8 mouse cellular contexts compared by ENCODE assay signal in the genomic region with DNA sequence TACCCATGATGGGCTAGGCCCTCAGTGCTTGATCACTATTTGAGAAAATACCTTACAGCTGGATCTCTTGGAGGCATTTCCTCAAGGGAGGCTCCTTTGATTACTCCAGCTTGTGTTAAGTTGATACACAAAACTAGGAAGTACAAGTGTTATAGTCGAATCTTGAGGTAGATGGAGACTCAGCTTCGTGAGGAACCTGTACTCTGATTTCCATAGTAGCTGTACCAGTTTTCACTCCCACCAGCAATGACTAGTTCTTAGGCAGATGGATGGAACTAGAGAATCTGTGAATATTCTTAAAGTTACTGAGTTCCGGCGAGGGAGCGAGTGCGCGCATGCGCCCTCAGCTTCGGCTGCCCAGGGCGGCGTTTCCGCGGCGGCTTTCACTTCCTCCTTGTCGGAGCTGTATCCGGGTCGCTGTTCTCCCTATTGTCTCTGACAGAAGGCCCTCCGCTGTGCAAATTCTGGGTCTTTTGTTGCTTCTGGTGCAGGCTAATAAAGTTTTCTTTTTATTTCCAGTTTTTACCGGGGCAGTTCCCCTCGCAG. TPM values are rescaled to one million over a fixed set of nuclear protein-coding genes. Genes with fewer than 3 reads are reported as not detected.
DNase-seq lines count a peak whose midpoint lies in the region; ATAC-seq and TF ChIP-seq lines count a peak whose summit lies in the region.

No protein-coding gene starts in this region.

- peaks cover 2% of the 10 kb centered on the region; the same call in 1 of the 2 replicates for H3K4me1 ChIP-seq in brown adipose tissue, adult 24 weeks (ENCODE audit: control insufficient read depth, insufficient read depth, insufficient read length, low read length)
- peaks cover 21% of the 10 kb centered on the region for H3K4me1 ChIP-seq in heart, embryonic 15.5 days (replicated peaks)
- H3K4me1 ChIP-seq in liver, embryonic 14.5 days (replicated peaks; ENCODE audit: control insufficient read depth in 2 of 2, insufficient read depth in 2 of 2, low read length in 1 of 2), result peaks cover 9% of the 10 kb centered on the region in 2 experiments
- peaks cover 35% of the 10 kb centered on the region for H3K4me1 ChIP-seq in neural tube, embryonic 13.5 days (replicated peaks)
- no peaks in the 10 kb centered on the region for H3K4me1 ChIP-seq in testis, adult 2 months (ENCODE audit: control insufficient read depth, insufficient read depth, low read length)

- DNase-seq in fibroblast of lung, adult 2 months (ENCODE audit: low read depth), result peak; percentile 73
- peak; percentile 91 to 94 for DNase-seq in kidney, postnatal 25 days
- peak; percentile 65 to 67 (median 66) for DNase-seq in liver, embryonic 14.5 days (ENCODE audit: low read depth in 3 of 3, low spot score in 3 of 3)

- peak overlapping the region; percentile 84 for H3K9ac ChIP-seq in heart, embryonic 15.5 days
- H3K9ac ChIP-seq in liver, embryonic 14.5 days (replicated peaks), result peak overlapping the region; percentile 98
- H3K9ac ChIP-seq in neural tube, embryonic 13.5 days, result peak overlapping the region; percentile 99

- H3K4me3 ChIP-seq in brown adipose tissue, adult 24 weeks (ENCODE audit: insufficient read depth, low read depth, low read length), result peak overlapping the region; percentile 89
- peak overlapping the region; percentile 77 for H3K4me3 ChIP-seq in heart, embryonic 15.5 days
- H3K4me3 ChIP-seq in liver, embryonic 14.5 days (ENCODE audit: insufficient read depth in 1 of 2, low read depth in 2 of 2, low read length in 2 of 2), result peak overlapping the region; percentile 88 to 97
- H3K4me3 ChIP-seq in neural tube, embryonic 13.5 days, result peak overlapping the region; percentile 80
- H3K4me3 ChIP-seq in testis, adult 2 months (ENCODE audit: control insufficient read depth, low read depth, low read length), result peak overlapping the region; percentile 93

- peak overlapping the region; percentile 72 for H3K4me2 ChIP-seq in heart, embryonic 15.5 days
- peak overlapping the region; percentile 91 for H3K4me2 ChIP-seq in liver, embryonic 14.5 days (ENCODE audit: low read depth)
- H3K4me2 ChIP-seq in neural tube, embryonic 13.5 days, result peak overlapping the region; percentile 74

- no peak for TF ChIP-seq EP300 in liver, embryonic 14.5 days (IDR thresholded peaks at IDR 0.05; ENCODE audit: low read depth)

- no peaks in the 10 kb centered on the region for H3K27me3 ChIP-seq in heart, embryonic 15.5 days
- H3K27me3 ChIP-seq in liver, embryonic 14.5 days (ENCODE audit: control insufficient read depth, insufficient read depth, low read length), result no peaks in the 10 kb centered on the region
- H3K27me3 ChIP-seq in neural tube, embryonic 13.5 days, result no peaks in the 10 kb centered on the region
- no peaks in the 10 kb centered on the region for H3K27me3 ChIP-seq in testis, adult 2 months (ENCODE audit: control insufficient read depth, insufficient read depth, low read length)

- 0 out of 2 replicates have a peak, but pooled peaks cover 8% of the 10 kb centered on the region for H3K36me3 ChIP-seq in heart, embryonic 15.5 days
- no peaks in the 10 kb centered on the region; the same call in 1 of the 2 replicates for H3K36me3 ChIP-seq in liver, embryonic 14.5 days (replicated peaks; ENCODE audit: control insufficient read depth, insufficient read depth, low read depth)
- H3K36me3 ChIP-seq in neural tube, embryonic 13.5 days, result peaks cover 9% of the 10 kb centered on the region; the same call in 1 of the 2 replicates
- no peaks in the 10 kb centered on the region for H3K36me3 ChIP-seq in testis, adult 2 months (ENCODE audit: control insufficient read depth, insufficient read depth, low read length)

- H3K9me3 ChIP-seq in heart, embryonic 15.5 days (replicated peaks), result no peaks in the 10 kb centered on the region
- H3K9me3 ChIP-seq in liver, embryonic 14.5 days (ENCODE audit: control insufficient read depth, low read length), result no peaks in the 10 kb centered on the region
- H3K9me3 ChIP-seq in neural tube, embryonic 13.5 days, result no peaks in the 10 kb centered on the region

- WGBS in heart, embryonic 15.5 days, result under 1% methylated on average over 20 of the region's 20 CpGs
- under 1% methylated on average over 20 of the region's 20 CpGs for WGBS in liver, embryonic 14.5 days (ENCODE audit: insufficient replicate concordance)
- under 1% methylated on average over 20 of the region's 20 CpGs for WGBS in neural tube, embryonic 13.5 days

- ATAC-seq in CD4-positive, CD25-positive, alpha-beta regulatory T cell, adult 4 months, result peak; percentile 98
- peak; percentile 95 for ATAC-seq in heart, embryonic 15.5 days (replicated peaks; ENCODE audit: insufficient number of reproducible peaks, insufficient read depth, low FRiP score, low read depth)
- ATAC-seq in liver, embryonic 14.5 days (ENCODE audit: insufficient read depth), result peak; percentile 92
- peak; percentile 96 for ATAC-seq in neural tube, embryonic 13.5 days (ENCODE audit: low read depth)

- H3K27ac ChIP-seq in brown adipose tissue, adult 24 weeks (replicated peaks; ENCODE audit: low read depth, low read length), result peak overlapping the region; percentile 68
- peak overlapping the region; percentile 91 for H3K27ac ChIP-seq in heart, embryonic 15.5 days
- peak overlapping the region; percentile 73 for H3K27ac ChIP-seq in liver, embryonic 14.5 days
- peak overlapping the region; percentile 99 for H3K27ac ChIP-seq in neural tube, embryonic 13.5 days (replicated peaks)
- peak overlapping the region; percentile 77 for H3K27ac ChIP-seq in testis, adult 2 months (ENCODE audit: control insufficient read depth, insufficient read depth, low read depth, low read length)

- TF ChIP-seq CTCF in liver, embryonic 14.5 days (IDR thresholded peaks at IDR 0.05; ENCODE audit: low read depth), result no peak
- TF ChIP-seq CTCF in testis, adult 2 months (IDR thresholded peaks at IDR 0.05; ENCODE audit: control insufficient read depth, insufficient read depth, insufficient replicate concordance, low read depth, low read length), result no peak

- TF ChIP-seq POLR2A in testis, adult 2 months (IDR thresholded peaks at IDR 0.05; ENCODE audit: control insufficient read depth, low read depth, low read length), result peak; percentile 84

RNA-seq across cellular contexts. Expression of gene Phf14, which starts 18.0 kb away (rescaled TPM):
- 10 to 100 TPM; 39.5 to 72.1 TPM for polyA plus RNA-seq in CD4-positive, CD25-positive, alpha-beta regulatory T cell, adult 4 months (2017; shearing (Covaris generic))
- polyA plus RNA-seq in brown adipose tissue, adult 24 weeks (2012; ENCODE audit: insufficient read depth, insufficient read length, missing spikeins), result 21.3 and 21.5 TPM in 2 replicates
- 35.2 and 39.1 TPM in 2 replicates for polyA plus RNA-seq in heart, embryonic 15.5 days (2015; fragmentation: Nextera tagmentation; extraction: Ambion mirVana)
- polyA plus RNA-seq in liver, embryonic 14.5 days (2012; rRNA removed), result 5.0 and 9.3 TPM in 2 replicates
- polyA plus RNA-seq in liver, embryonic 14.5 days (2014; fragmentation: Nextera tagmentation; extraction: Ambion mirVana), result 19.5 and 22.3 TPM in 2 replicates
- polyA plus RNA-seq in neural tube, embryonic 13.5 days (2015; fragmentation: Nextera tagmentation; extraction: Ambion mirVana), result 90.6 and 99.3 TPM in 2 replicates
- polyA plus RNA-seq in testis, adult 2 months (2012; rRNA removed), result 3.8 and 5.7 TPM in 2 replicates

RNA-seq across cellular contexts. Expression of gene Ndufa4, which starts 18.3 kb away (rescaled TPM):
- 100 to 1,000 TPM; 393 to 492 TPM for polyA plus RNA-seq in CD4-positive, CD25-positive, alpha-beta regulatory T cell, adult 4 months (2017; shearing (Covaris generic))
- 6,376 and 8,229 TPM in 2 replicates for polyA plus RNA-seq in brown adipose tissue, adult 24 weeks (2012; ENCODE audit: insufficient read depth, insufficient read length, missing spikeins)
- 1,340 and 1,764 TPM in 2 replicates for polyA plus RNA-seq in heart, embryonic 15.5 days (2015; fragmentation: Nextera tagmentation; extraction: Ambion mirVana)
- polyA plus RNA-seq in liver, embryonic 14.5 days (2012; rRNA removed), result 329 and 342 TPM in 2 replicates
- polyA plus RNA-seq in liver, embryonic 14.5 days (2014; fragmentation: Nextera tagmentation; extraction: Ambion mirVana), result 689 and 747 TPM in 2 replicates
- 1,026 and 1,207 TPM in 2 replicates for polyA plus RNA-seq in neural tube, embryonic 13.5 days (2015; fragmentation: Nextera tagmentation; extraction: Ambion mirVana)
- polyA plus RNA-seq in testis, adult 2 months (2012; rRNA removed), result 60.6 and 65.2 TPM in 2 replicates

Comparison
In these comparisons a context has a peak if more than half of its experiments do, and no peak if none do; other contexts are left out.
1. Peak in every context shown above with its lines: DNase-seq, ATAC-seq, H3K4me3 ChIP-seq and H3K27ac ChIP-seq.